Mouse (Mus musculus) telencephalon, adult 2 months (tissue): ENCODE data around the gene Lpp.

Source experiments
- DNase-seq: peaks from one replicate; pipeline ENCODE4 v3.0.0-alpha.2; 2011; ENCODE audit warnings: low read depth, low spot score

The Lpp gene

DNA sequence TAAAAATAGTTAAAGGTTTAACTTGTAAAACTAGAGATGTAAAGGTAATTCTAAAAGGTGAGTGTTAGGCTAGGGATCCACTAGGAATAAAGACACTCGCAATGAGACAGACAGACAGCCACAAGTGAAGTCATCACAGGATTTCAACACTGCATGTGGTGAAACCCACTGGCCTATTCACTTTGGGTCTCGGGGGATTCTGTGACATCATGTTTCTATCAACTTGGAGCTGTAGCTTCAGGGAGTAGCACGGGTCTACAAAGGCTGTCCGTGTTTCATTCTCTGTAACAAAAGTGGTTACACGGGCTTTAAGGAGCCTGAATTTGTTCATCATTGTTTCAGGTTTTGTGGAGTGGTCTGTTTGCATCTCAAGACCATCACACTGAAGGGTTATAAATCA, 152.1 kb downstream of the Lpp start:
- no peak for DNase-seq

- no peak for DNase-seq
These were observed 165.2 kb downstream of the Lpp start for GRCm38 (mm10) chr16:24558458-24558857.

DNA sequence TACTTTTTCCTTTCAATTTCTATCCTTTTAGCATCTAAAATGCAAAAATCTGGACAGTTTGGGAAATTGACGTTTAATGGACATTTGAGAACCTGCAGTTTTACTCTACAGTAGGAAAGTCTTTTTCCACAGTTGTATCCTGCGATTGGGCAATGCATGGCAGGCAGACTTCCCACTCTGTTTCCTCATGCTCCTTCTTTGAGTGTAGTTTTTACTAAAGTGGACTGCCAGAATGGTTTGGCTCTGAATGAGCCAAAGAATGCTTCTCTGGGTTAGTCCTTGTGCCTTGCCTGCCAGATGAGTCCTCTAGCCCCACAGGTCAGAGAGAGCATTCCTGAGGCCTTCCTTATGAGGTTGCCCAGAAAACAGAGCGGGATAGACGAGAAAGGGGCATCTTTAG, 166.5 kb downstream of the Lpp start:
- DNase-seq, result no peak

GRCm38 (mm10) chr16:24560998-24561397, 167.7 kb downstream of the Lpp start:
- no peak for DNase-seq

- no peak for DNase-seq
These were observed 168.3 kb downstream of the Lpp start for GRCm38 (mm10) chr16:24561602-24562001.

DNA sequence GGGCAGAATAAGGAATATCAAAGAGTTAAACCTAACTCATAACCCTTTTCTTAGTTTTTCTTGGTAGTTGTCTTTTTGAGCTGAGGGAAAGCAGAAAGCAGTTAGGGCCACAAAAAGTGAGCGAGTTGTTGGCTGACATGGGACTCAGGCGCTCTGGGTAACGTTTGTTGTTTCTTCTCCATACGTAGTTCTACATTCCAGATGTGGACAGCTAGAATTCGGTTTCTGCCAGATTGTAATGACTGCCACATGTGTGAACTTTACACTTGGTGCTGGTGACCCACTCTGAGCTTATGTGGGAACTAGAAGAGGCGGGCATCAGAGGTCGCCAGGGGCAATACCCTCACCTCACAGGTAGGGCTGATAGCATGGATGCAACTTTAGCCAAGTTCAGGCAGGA, 172.0 kb downstream of the Lpp start:
- DNase-seq, result no peak

DNA sequence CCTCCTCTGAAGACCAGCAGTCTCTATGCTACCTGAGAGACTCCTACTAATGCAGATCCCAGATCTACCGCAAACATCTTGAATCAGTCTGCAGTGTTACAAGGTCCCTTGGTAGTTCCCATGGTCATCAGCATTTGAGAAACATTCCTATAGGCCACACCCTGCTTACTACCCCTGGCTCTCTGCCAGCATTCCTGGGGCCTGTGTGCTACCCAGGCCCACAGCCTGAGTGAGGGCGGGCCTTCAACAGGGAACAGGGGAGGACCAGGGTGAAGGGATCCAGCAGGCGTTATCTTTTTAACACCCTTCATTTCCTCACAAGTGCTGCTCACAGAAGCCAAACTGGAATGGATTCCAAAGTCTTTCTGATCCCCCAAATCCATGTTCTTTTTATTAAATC, 173.0 kb downstream of the Lpp start:
- no peak for DNase-seq

GRCm38 (mm10) chr16:24567562-24567961, 174.3 kb downstream of the Lpp start:
- DNase-seq, result no peak

DNA sequence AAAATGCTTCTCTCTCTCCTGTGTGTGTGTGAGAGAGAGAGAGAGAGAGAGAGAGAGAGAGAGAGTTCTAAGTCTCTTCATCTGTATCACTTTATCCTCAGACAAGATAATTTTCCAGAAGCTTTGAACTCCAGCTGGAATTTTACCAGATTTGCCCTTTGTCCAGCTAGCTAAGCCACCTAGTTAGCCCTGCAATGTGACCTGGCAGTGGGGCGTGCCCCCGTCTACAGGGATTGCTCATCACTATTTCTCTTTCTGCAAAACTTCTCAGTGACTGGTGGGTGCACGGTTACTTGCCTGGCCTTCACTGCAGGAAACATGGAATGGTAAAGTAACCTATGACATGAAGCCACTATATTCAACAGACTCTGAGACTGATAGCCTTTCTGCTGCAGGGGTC, 174.8 kb downstream of the Lpp start:
- DNase-seq, result no peak

DNA sequence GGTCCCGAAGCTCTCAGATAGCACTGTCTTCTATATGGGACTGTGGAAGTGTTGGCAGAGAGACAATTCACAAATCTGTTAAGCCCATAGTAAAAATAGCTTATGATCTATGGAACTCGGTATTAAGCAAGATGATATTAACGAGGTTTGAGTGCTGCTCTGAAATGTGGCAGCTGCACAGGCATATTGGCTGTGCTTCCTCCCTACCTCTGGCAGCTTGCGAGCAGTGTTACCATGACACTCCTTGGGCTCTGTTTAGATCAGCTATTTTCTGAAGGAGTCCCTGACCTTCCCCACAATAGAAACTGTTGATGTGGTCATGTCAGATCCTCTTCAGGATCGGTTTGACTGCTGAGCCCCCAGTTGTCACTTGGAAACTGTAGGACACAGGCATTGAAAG, 176.4 kb downstream of the Lpp start:
- no peak for DNase-seq

DNA sequence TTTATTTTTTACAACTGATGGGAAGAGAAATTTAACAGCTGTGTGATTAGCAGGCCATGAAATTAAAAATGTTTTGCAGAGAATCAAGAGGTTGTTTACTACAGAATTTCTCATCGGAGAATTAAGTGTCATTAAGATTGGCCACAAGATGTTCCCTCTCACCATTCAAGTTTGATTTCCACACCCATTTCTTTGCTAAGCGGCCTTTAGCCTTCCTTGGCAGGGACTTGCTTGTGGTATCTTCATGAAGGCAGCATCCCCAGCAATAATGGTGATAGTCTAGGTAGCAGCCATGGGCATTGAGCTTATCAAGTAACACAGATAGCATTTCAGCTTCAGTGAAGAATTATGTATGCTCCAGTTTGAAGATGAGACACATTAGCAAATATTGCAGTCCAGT, 183.7 kb downstream of the Lpp start:
- DNase-seq, result no peak

DNA sequence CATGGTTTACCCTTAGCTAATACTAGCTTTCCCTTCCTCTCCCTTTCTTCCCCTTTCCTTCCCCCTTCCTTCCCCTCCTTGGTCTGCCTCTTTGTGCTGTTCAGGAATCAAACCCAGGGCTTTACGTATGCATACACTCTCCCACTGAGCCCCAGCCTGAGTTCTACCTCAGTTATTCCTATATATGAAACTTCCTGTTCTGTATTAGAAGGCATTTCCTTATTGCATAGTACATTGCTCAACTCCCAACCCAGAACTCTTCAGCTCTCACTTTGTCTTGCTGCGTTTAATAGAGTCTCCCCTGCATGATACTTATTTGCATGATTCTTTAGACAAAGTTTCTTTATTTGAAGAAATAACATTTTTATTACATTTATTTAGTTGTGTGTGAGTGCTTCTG, 184.5 kb downstream of the Lpp start:
- no peak for DNase-seq

DNA sequence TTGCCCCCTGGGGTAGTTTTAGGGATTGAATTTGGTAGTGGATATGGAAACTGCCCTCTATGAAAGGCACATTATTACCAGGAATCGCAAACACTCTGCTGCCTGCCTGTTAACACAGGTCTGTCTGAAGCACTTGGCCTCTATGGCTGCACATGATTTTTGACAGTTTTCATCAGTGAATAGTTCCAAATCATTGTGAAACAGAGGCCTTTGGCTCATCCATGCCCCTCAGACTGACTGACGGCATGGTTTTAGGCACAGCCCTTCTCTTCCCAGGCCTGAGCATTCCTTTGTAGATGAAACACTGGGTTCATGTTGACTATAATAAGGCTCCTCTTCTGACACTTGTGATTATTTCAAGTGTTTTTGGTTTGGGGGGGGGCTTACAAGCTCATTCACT, 189.5 kb downstream of the Lpp start:
- DNase-seq, result no peak

DNA sequence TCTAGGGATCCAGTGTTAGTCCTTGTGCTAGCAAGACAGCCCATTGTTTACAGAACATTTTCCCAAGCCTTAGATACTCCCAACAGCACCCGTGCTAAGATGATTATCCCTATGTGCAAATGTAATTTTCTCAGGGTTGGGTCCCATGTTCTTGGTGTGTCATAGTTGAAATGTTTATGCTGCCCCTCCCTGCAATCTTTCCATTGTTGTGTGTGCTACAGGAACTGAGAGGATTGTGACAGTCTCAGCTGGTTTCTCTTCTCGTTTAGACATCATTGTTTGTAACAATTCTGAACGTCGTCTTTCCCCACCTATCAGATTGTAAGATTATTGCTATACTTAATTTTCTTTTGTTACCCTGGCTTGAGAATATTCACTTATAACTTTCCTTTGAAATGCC, 200.2 kb downstream of the Lpp start:
- DNase-seq, result no peak

GRCm38 (mm10) chr16:24594508-24594907, 201.2 kb downstream of the Lpp start:
- DNase-seq, result no peak

DNA sequence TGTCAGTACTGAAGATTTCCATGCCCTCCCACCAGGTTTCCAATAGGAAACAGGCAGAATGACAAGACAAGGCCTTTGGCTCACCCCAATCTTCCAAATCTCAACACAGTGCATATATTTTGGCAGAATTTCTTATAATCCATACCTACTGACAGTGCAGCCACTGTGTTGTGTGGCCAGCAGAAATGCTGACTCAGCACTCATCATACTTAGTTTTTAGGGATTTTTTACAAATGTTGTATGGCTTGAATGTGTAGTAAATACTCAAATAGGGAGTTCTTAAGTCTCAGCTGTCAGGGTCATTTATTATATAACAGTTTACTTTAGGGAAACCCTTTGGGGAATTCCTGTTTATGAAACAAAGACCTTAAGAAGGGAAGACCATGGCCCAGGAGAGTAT, 202.2 kb downstream of the Lpp start:
- no peak for DNase-seq

DNA sequence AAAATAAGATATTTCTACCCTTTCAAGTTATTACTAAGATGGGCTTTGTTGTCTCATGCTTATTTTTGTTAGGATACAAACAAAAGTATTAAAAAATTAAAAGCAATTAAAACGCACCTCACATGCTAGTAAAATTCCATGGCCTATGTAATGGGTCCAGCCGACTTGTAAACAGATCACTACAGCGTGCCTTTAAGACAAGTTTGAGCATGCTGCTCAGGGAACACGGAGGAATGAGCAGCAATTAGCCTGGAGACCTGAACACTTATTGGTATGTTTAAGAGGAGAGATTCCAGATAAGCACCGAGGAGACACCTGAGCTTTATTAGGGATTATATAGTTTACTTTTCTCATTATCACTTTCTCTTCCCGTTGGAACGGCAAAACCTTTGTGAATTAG, 205.3 kb downstream of the Lpp start:
- no peak for DNase-seq

- no peak for DNase-seq
These were observed 206.5 kb downstream of the Lpp start for GRCm38 (mm10) chr16:24599766-24600165.

- no peak for DNase-seq
These were observed 207.1 kb downstream of the Lpp start for GRCm38 (mm10) chr16:24600260-24600948.

DNA sequence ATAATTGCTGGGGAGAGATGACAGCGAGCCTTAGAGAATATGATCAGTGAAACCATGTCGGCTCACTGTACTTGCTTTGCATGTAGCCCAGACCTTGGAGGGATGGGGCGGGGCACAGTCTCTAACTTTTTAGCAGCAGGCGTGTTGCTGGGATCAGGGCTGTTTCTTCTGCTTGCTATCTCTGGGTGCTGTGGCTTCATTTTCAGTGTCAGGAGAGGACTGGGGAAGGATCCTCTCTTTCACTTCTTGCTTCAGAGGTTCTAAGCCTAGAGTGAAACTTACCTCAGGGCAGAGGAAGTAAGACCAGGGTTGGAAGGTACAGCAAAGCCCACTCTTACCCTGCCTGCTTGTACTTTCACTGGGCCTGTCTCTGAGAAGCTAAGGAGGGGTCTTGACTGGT, 210.0 kb downstream of the Lpp start:
- DNase-seq, result no peak

GRCm38 (mm10) chr16:24607896-24608457, 214.7 kb downstream of the Lpp start:
- DNase-seq, result no peak

GRCm38 (mm10) chr16:24619458-24619857, 226.2 kb downstream of the Lpp start:
- no peak for DNase-seq

DNA sequence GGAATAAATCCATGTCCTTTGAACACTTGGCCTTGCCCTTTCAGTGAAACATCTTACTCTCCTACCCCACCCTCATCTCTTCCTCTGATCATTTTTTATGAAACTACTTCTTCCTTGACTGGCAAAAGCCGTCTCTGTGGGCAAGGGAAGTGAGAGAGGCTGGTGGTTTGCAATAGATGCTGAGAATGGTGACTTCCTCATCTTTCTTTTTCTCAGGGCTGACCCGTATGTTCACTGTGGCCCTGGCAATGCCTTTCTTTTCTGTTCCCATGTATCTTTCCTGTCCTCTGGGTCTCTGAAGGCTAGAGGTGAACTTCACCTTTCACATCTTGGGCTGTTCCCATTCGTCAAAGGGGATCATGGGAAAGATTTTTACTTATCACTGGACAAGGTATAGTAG, 226.7 kb downstream of the Lpp start:
- DNase-seq, result no peak
